Mouse (Mus musculus) C2C12 (cell line): ENCODE measurements at regions not wholly inside any gene's neighbourhood (a gene's known extent, or its start where the extent isn't known, plus 50 kb on each side); places are given as distances from the start of the nearest gene placed in this dataset.

ENCODE experiments used
- H3K27me3 ChIP-seq: one replicate; pipeline ENCODE4 v1.6.1; 2011; ENCODE audit not compliant: control insufficient read depth, insufficient read depth, insufficient read length
- H3K36me3 ChIP-seq: one replicate; pipeline ENCODE4 v1.6.1; 2011; ENCODE audit not compliant: control insufficient read depth, insufficient read depth
- H3K4me3 ChIP-seq: one replicate; pipeline ENCODE4 v1.5.1; 2011; ENCODE audit warnings: mild to moderate bottlenecking, control low read depth; ENCODE audit not compliant: poor library complexity, insufficient read depth, severe bottlenecking
- H3K79me2 ChIP-seq: one replicate; pipeline ENCODE4 v1.6.1; 2011; ENCODE audit not compliant: control insufficient read depth, insufficient read depth
- H3K79me3 ChIP-seq: one replicate; pipeline ENCODE4 v1.6.1; 2011; ENCODE audit warnings: low read depth, control low read depth
- H3ac ChIP-seq: one replicate; pipeline ENCODE3; 2011; ENCODE audit warnings: low read depth; ENCODE audit not compliant: control insufficient read depth, insufficient read length
- CEBPB ChIP-seq: IDR thresholded peaks from one replicate; pipeline ENCODE4 v1.6.1; 2011; ENCODE audit warnings: low read depth, mild to moderate bottlenecking, control low read depth, moderate library complexity
- CTCF ChIP-seq: IDR thresholded peaks from one replicate; pipeline ENCODE4 v1.5.1; 2011; ENCODE audit not compliant: control insufficient read depth, insufficient read depth, insufficient read length
- FOSL1 ChIP-seq: IDR thresholded peaks from one replicate; pipeline ENCODE4 v1.8.0; 2011; ENCODE audit warnings: mild to moderate bottlenecking, low read length; ENCODE audit not compliant: poor library complexity, insufficient read depth, severe bottlenecking
- MAX ChIP-seq: IDR thresholded peaks from one replicate; pipeline ENCODE4 v1.6.1; 2011; ENCODE audit warnings: mild to moderate bottlenecking, control low read depth
- MYOD1 ChIP-seq: IDR thresholded peaks from one replicate; pipeline ENCODE4 v1.6.1; 2011; ENCODE audit warnings: low read depth; ENCODE audit not compliant: control insufficient read depth, insufficient read length
- MYOG ChIP-seq: IDR thresholded peaks from one replicate; pipeline ENCODE4 v1.6.1; 2011; ENCODE audit not compliant: control insufficient read depth, insufficient read length; ENCODE audit errors: extremely low read depth
- USF1 ChIP-seq: IDR thresholded peaks from one replicate; pipeline ENCODE4 v1.6.1; 2011; ENCODE audit warnings: low read depth, mild to moderate bottlenecking, control low read depth, moderate library complexity

- H3K79me3 ChIP-seq, result no peaks in the 10 kb centered on the region
Observed at GRCm38 (mm10) chr3:128024856-128025255, 128.7 kb upstream of the Fam241a start.

GRCm38 (mm10) chr3:128014909-128015308 is 118.8 kb upstream of the Fam241a start:
- Histone ChIP-seq H3K79me3 (no peaks in the 10 kb centered on the region), H3ac (no peak overlapping the region), H3K36me3 (no peaks in the 10 kb centered on the region), H3K79me2 (no peaks in the 10 kb centered on the region), H3K4me3 (no peak overlapping the region), H3K27me3 (no peaks in the 10 kb centered on the region)
- no peak for TF ChIP-seq CTCF
- TF ChIP-seq USF1, result no peak
- no peak for TF ChIP-seq MYOD1
- no peak for TF ChIP-seq MAX
- TF ChIP-seq CEBPB, result no peak
- no peak for TF ChIP-seq FOSL1
- TF ChIP-seq MYOG, result no peak

More at GRCm38 (mm10) chr3:128024856-128025255, 128.7 kb upstream of the Fam241a start:
- Histone ChIP-seq H3ac (no peak overlapping the region), H3K4me3 (no peak overlapping the region), H3K27me3 (no peaks in the 10 kb centered on the region), H3K79me2 (no peaks in the 10 kb centered on the region), H3K36me3 (no peaks in the 10 kb centered on the region)
- TF ChIP-seq MYOG (no peak), CEBPB (no peak), USF1 (no peak), CTCF (no peak), FOSL1 (no peak), MAX (no peak), MYOD1 (no peak)

GRCm38 (mm10) chr3:128002905-128003641 is 106.9 kb upstream of the Fam241a start:
- Histone ChIP-seq H3K27me3 (no peaks in the 10 kb centered on the region), H3K79me3 (no peaks in the 10 kb centered on the region), H3K4me3 (no peak overlapping the region), H3K79me2 (no peaks in the 10 kb centered on the region), H3ac (no peak overlapping the region), H3K36me3 (no peaks in the 10 kb centered on the region)
- TF ChIP-seq CEBPB, result no peak
- TF ChIP-seq MYOD1, result no peak
- TF ChIP-seq FOSL1, result no peak
- TF ChIP-seq CTCF, result no peak
- TF ChIP-seq USF1, result no peak
- no peak for TF ChIP-seq MAX
- no peak for TF ChIP-seq MYOG

- H3ac ChIP-seq, result no peak overlapping the region
- no peak for TF ChIP-seq MYOD1
- no peak for TF ChIP-seq FOSL1
- no peak for TF ChIP-seq CEBPB
- TF ChIP-seq CTCF, result no peak
- no peak for TF ChIP-seq USF1
- TF ChIP-seq MAX, result no peak
- no peak for TF ChIP-seq MYOG
- H3K36me3 ChIP-seq, result no peaks in the 10 kb centered on the region
- H3K79me3 ChIP-seq, result no peaks in the 10 kb centered on the region
- H3K79me2 ChIP-seq, result no peaks in the 10 kb centered on the region
- H3K4me3 ChIP-seq, result no peak overlapping the region
- H3K27me3 ChIP-seq, result no peaks in the 10 kb centered on the region
Observed at GRCm38 (mm10) chr3:128001924-128002501, 105.9 kb upstream of the Fam241a start.

GRCm38 (mm10) chr3:127995678-127996077 is 99.6 kb upstream of the Fam241a start:
- Histone ChIP-seq H3K79me3 (no peaks in the 10 kb centered on the region), H3K36me3 (no peaks in the 10 kb centered on the region), H3K27me3 (no peaks in the 10 kb centered on the region), H3K4me3 (no peak overlapping the region), H3K79me2 (no peaks in the 10 kb centered on the region), H3ac (no peak overlapping the region)
- TF ChIP-seq USF1, result no peak
- no peak for TF ChIP-seq MYOG
- no peak for TF ChIP-seq CTCF
- TF ChIP-seq CEBPB, result no peak
- TF ChIP-seq MYOD1, result no peak
- no peak for TF ChIP-seq FOSL1
- no peak for TF ChIP-seq MAX

GRCm38 (mm10) chr3:127987583-127987982 is 91.5 kb upstream of the Fam241a start:
- H3K79me3 ChIP-seq, result no peaks in the 10 kb centered on the region
- H3K36me3 ChIP-seq, result no peaks in the 10 kb centered on the region
- TF ChIP-seq MYOD1 (no peak), CEBPB (no peak), CTCF (no peak), MYOG (no peak)
- no peaks in the 10 kb centered on the region for H3K79me2 ChIP-seq
- no peak overlapping the region for H3K4me3 ChIP-seq
- no peaks in the 10 kb centered on the region for H3K27me3 ChIP-seq
- no peak overlapping the region for H3ac ChIP-seq
